Mouse (Mus musculus) urinary bladder, postnatal 25 days (tissue): ENCODE results near the gene C1qtnf9.

ENCODE experiments used
- DNase-seq: peaks from one replicate; pipeline ENCODE4 v3.0.0; 2022; ENCODE audit warnings: low spot score

C1qtnf9 gene

GRCm38 (mm10) chr14:60751581-60751980, 16.4 kb upstream of the C1qtnf9 start:
- no peak for DNase-seq

- no peak for DNase-seq
These were observed 14.8 kb upstream of the C1qtnf9 start for GRCm38 (mm10) chr14:60752892-60753800.

GRCm38 (mm10) chr14:60753801-60754126, 14.2 kb upstream of the C1qtnf9 start:
- no peak for DNase-seq

- DNase-seq, result no peak
These were observed 13.3 kb upstream of the C1qtnf9 start for GRCm38 (mm10) chr14:60754656-60755055.

GRCm38 (mm10) chr14:60756271-60756670, 11.7 kb upstream of the C1qtnf9 start:
- DNase-seq, result no peak

GRCm38 (mm10) chr14:60757265-60757664, 10.7 kb upstream of the C1qtnf9 start:
- no peak for DNase-seq

- DNase-seq, result no peak
These were observed 10.2 kb upstream of the C1qtnf9 start for GRCm38 (mm10) chr14:60757722-60758121.

GRCm38 (mm10) chr14:60759097-60759496, 8.8 kb upstream of the C1qtnf9 start:
- DNase-seq, result no peak

- DNase-seq, result no peak
These were observed 6.1 kb upstream of the C1qtnf9 start for GRCm38 (mm10) chr14:60761801-60762200.

GRCm38 (mm10) chr14:60762754-60763153, 5.2 kb upstream of the C1qtnf9 start:
- no peak for DNase-seq

GRCm38 (mm10) chr14:60763746-60764145, 4.2 kb upstream of the C1qtnf9 start:
- no peak for DNase-seq

GRCm38 (mm10) chr14:60764526-60764925, 3.4 kb upstream of the C1qtnf9 start:
- DNase-seq, result no peak

GRCm38 (mm10) chr14:60765025-60765424, 2.9 kb upstream of the C1qtnf9 start:
- no peak for DNase-seq

- DNase-seq, result no peak
These were observed 1.4 kb downstream of the C1qtnf9 start for GRCm38 (mm10) chr14:60769340-60769739.

- DNase-seq, result no peak
These were observed 2.7 kb downstream of the C1qtnf9 start for GRCm38 (mm10) chr14:60770594-60770993.

- DNase-seq, result peak; percentile 70
These were observed 3.1 kb downstream of the C1qtnf9 start for GRCm38 (mm10) chr14:60771057-60771456.

GRCm38 (mm10) chr14:60773476-60773875, 5.5 kb downstream of the C1qtnf9 start:
- DNase-seq, result no peak

GRCm38 (mm10) chr14:60776521-60776920, 8.6 kb downstream of the C1qtnf9 start:
- DNase-seq, result no peak

GRCm38 (mm10) chr14:60777485-60777919, 9.6 kb downstream of the C1qtnf9 start:
- no peak for DNase-seq

GRCm38 (mm10) chr14:60779198-60779597, 11.3 kb downstream of the C1qtnf9 start:
- no peak for DNase-seq

- DNase-seq, result no peak
These were observed 14.3 kb downstream of the C1qtnf9 start for GRCm38 (mm10) chr14:60782121-60782656.

GRCm38 (mm10) chr14:60783196-60783595, 15.3 kb downstream of the C1qtnf9 start:
- DNase-seq, result no peak

GRCm38 (mm10) chr14:60784427-60785315, 16.7 kb downstream of the C1qtnf9 start, which contains the start of gene Mipep:
Gene Mipep, plus strand, starts transcription at chr14:60784573.
- peak; percentile 77 for DNase-seq
